Mouse (Mus musculus) left cerebral cortex, postnatal 25 days (tissue): ENCODE data around the gene Teddm1b. TPM values are rescaled to one million over a fixed set of nuclear protein-coding genes. Genes with fewer than 3 reads are reported as not detected.

Experiments used
- microRNA-seq, 2 experiments: library from miRNA; unstranded; fragments of <30 nt; microRNA quantifications; one replicate each; pipeline ENCODE4 v1.2.0; 2022
- total RNA-seq, 2 experiments: library from RNA; stranded (reverse); gene quantifications; 2 replicates each; pipeline ENCODE4 v1.2.3; 2021

Teddm1b gene
- total RNA-seq, 2 experiments from 2014 or later, result not detected

Small RNA genes within 50 kb of the gene (microRNA-seq; reads per million reads assigned to microRNA genes)
- 19.8 to 23.9 reads per million in 2 experiments for gene Mir8114

Other genes starting within 250 kb of the Teddm1b start
- gene Rgs8, start 221.3 kb upstream of the Teddm1b start, total RNA-seq, result 10 to 100 TPM; 55.9 to 77.4 TPM
- gene Rgs16, start 134.0 kb upstream of the Teddm1b start, total RNA-seq, result 1 to 10 TPM; 7.1 to 8.7 TPM
- gene Rnasel, start 124.9 kb upstream of the Teddm1b start, total RNA-seq, result 1 to 10 TPM; 8.8 to 9.3 TPM
- gene Rgsl1, start 30.2 kb upstream of the Teddm1b start, total RNA-seq, result 1 to 10 TPM; 1.2 to 1.6 TPM
- gene Teddm1a, start 17.4 kb downstream of the Teddm1b start, total RNA-seq, result not detected
- gene Glul, start 25.6 kb downstream of the Teddm1b start, total RNA-seq, result 1,000 to 10,000 TPM; 1,850 to 1,886 TPM
- gene Teddm2, start 25.9 kb downstream of the Teddm1b start, total RNA-seq, result 1 to 10 TPM; 2.9 to 4.0 TPM